In the genomic region with DNA sequence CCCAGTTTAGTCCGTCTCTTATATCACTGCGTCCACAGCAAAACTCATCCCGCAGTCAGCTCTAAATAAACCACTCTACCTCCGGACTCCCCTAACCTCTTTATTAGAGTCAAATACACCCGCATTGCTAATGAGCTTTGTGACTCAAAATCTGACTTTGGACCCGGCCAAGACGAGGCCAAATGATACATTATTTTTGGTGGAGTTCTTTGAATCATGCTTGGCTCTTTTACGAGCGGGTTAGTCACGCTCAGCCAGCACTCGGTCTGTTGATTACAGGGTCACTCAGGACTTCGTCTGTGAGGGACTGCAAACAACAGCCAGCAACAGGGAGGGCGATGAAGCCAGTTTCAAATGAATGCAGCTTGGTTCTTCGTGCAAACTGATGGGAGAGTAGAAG, we compare ENCODE assay signal across 17 mouse cellular contexts. TPM values are rescaled to one million over a fixed set of nuclear protein-coding genes. Genes with fewer than 3 reads are reported as not detected.
DNase-seq lines count a peak whose midpoint lies in the region; ATAC-seq lines count a peak whose summit lies in the region.
"Had no signal": no experiment of that assay in that cellular context is flagged by ENCODE, and none has a peak within 500 bp of the region (broad histone marks: within the 10 kb centered on the region; RNA-seq: fewer than 3 reads in every experiment).

No protein-coding gene starts in this region.

- no peak for ATAC-seq in heart, embryonic 12.5 days (ENCODE audit: insufficient number of reproducible peaks, low FRiP score)
- ATAC-seq in hindbrain, embryonic 16.5 days = no peak
- ATAC-seq: inflammation-experienced regulatory T-cells, adult 6 months had no signal

- WGBS in heart, embryonic 12.5 days = 84% methylated on average over 14 of the region's 14 CpGs
- WGBS in hindbrain, embryonic 16.5 days = 35% methylated on average over 14 of the region's 14 CpGs

- H3K27ac ChIP-seq in heart, embryonic 12.5 days (ENCODE audit: poor library complexity, severe bottlenecking) = no peak overlapping the region
- H3K27ac ChIP-seq in hindbrain, embryonic 16.5 days (ENCODE audit: low read depth, low read length) = no peak overlapping the region
- H3K27ac ChIP-seq: heart, embryonic 10.5 days; limb, embryonic 15.5 days; neural tube, embryonic 13.5 days had no signal

- peak; percentile 88 for DNase-seq in heart, adult 11 months
- DNase-seq in kidney, postnatal 10 days = peak; percentile 39
- no peak for DNase-seq in kidney, adult 8-10 months
- peak; percentile 13 for DNase-seq in adrenal gland, postnatal 25 days
- DNase-seq in thymus, postnatal 0 days (ENCODE audit: low spot score) = no peak
- DNase-seq in left cerebral cortex, adult 8-10 months (ENCODE audit: low spot score in 2 of 2) = no peak
- DNase-seq: cerebellum, adult 11-12 months; right cerebral cortex, adult 18-20 months had no signal

- no peak overlapping the region for H3K9ac ChIP-seq in heart, embryonic 12.5 days
- H3K9ac ChIP-seq in hindbrain, embryonic 16.5 days (ENCODE audit: low read depth, low read length) = no peak overlapping the region
- H3K9ac ChIP-seq: limb, embryonic 15.5 days; lung, embryonic 15.5 days; neural tube, embryonic 13.5 days had no signal

- H3K4me2 ChIP-seq in heart, embryonic 12.5 days = no peak overlapping the region
- H3K4me2 ChIP-seq in hindbrain, embryonic 16.5 days (ENCODE audit: low read length) = peak overlapping the region; percentile 12; the same call in 1 of the 2 replicates
- H3K4me2 ChIP-seq: limb, embryonic 15.5 days; lung, embryonic 15.5 days; neural tube, embryonic 13.5 days had no signal

- H3K27me3 ChIP-seq in heart, embryonic 12.5 days (replicated peaks) = no peaks in the 10 kb centered on the region
- H3K27me3 ChIP-seq in hindbrain, embryonic 16.5 days (replicated peaks; ENCODE audit: control insufficient read depth, insufficient read depth, low read length) = no peaks in the 10 kb centered on the region
- H3K27me3 ChIP-seq: limb, embryonic 15.5 days; lung, embryonic 15.5 days; neural tube, embryonic 13.5 days had no signal

- peaks cover 20% of the 10 kb centered on the region for H3K4me1 ChIP-seq in heart, embryonic 12.5 days (replicated peaks)
- no peaks in the 10 kb centered on the region for H3K4me1 ChIP-seq in hindbrain, embryonic 16.5 days (ENCODE audit: control insufficient read depth, insufficient read depth, low read depth, low read length)

- H3K9me3 ChIP-seq in heart, embryonic 12.5 days (replicated peaks) = no peaks in the 10 kb centered on the region
- H3K9me3 ChIP-seq in hindbrain, embryonic 16.5 days (ENCODE audit: control insufficient read depth, low read length) = no peaks in the 10 kb centered on the region
- H3K9me3 ChIP-seq: heart, embryonic 10.5 days; limb, embryonic 15.5 days; lung, embryonic 15.5 days; neural tube, embryonic 13.5 days had no signal

- H3K4me3 ChIP-seq in heart, embryonic 12.5 days = no peak overlapping the region
- H3K4me3 ChIP-seq in hindbrain, embryonic 16.5 days (ENCODE audit: low read length) = no peak overlapping the region
- H3K4me3 ChIP-seq: heart, embryonic 10.5 days; limb, embryonic 15.5 days; lung, embryonic 15.5 days; neural tube, embryonic 13.5 days had no signal

- no peaks in the 10 kb centered on the region for H3K36me3 ChIP-seq in heart, embryonic 12.5 days
- no peaks in the 10 kb centered on the region for H3K36me3 ChIP-seq in hindbrain, embryonic 16.5 days (ENCODE audit: control insufficient read depth, insufficient read depth, low read length)
- H3K36me3 ChIP-seq: heart, embryonic 10.5 days; limb, embryonic 15.5 days; lung, embryonic 15.5 days; neural tube, embryonic 13.5 days had no signal

RNA-seq across cellular contexts. Expression of a gene that starts 20.7 kb away (rescaled TPM):
- not detected in 2 replicates for polyA plus RNA-seq in heart, embryonic 12.5 days (2016; fragmentation: Nextera tagmentation; extraction: Ambion mirVana)
- total RNA-seq in adrenal gland, postnatal 25 days (2021) = not detected in 2 replicates
- not detected in 2 replicates for polyA plus RNA-seq in hindbrain, embryonic 16.5 days (2015; fragmentation: Nextera tagmentation; extraction: Ambion mirVana)
- polyA plus RNA-seq in thymus, postnatal 0 days (2015; fragmentation: Nextera tagmentation; extraction: Ambion mirVana) = 0.10 and 0.24 TPM in 2 replicates
- total RNA-seq in left cerebral cortex, adult 8-10 months (2022) = under 1 TPM in 1 of 4 experiments, not detected in 3; 0.28 TPM
- total RNA-seq: layer of hippocampus, postnatal 10 days; megakaryocyte, adult 5-6 weeks had no signal
- polyA plus RNA-seq: heart, embryonic 10.5 days; inflammation-experienced regulatory T-cells, adult 6 months; limb, embryonic 15.5 days; lung, embryonic 15.5 days; neural tube, embryonic 13.5 days had no signal

RNA-seq across cellular contexts. Expression of a gene that starts 59.0 kb away (rescaled TPM):
- 9.0 and 10.7 TPM in 2 replicates for polyA plus RNA-seq in heart, embryonic 12.5 days (2016; fragmentation: Nextera tagmentation; extraction: Ambion mirVana)
- total RNA-seq in adrenal gland, postnatal 25 days (2021) = 18.1 and 32.1 TPM in 2 replicates
- polyA plus RNA-seq in hindbrain, embryonic 16.5 days (2015; fragmentation: Nextera tagmentation; extraction: Ambion mirVana) = 110 and 120 TPM in 2 replicates
- 34.0 and 35.4 TPM in 2 replicates for polyA plus RNA-seq in thymus, postnatal 0 days (2015; fragmentation: Nextera tagmentation; extraction: Ambion mirVana)
- total RNA-seq in left cerebral cortex, adult 8-10 months (2022) = 100 to 1,000 TPM; 149 to 164 (median 160) TPM

RNA-seq across cellular contexts. Expression of a gene that starts 59.1 kb away (rescaled TPM):
- 14.8 and 16.0 TPM in 2 replicates for polyA plus RNA-seq in heart, embryonic 12.5 days (2016; fragmentation: Nextera tagmentation; extraction: Ambion mirVana)
- total RNA-seq in adrenal gland, postnatal 25 days (2021) = 16.4 and 23.9 TPM in 2 replicates
- polyA plus RNA-seq in hindbrain, embryonic 16.5 days (2015; fragmentation: Nextera tagmentation; extraction: Ambion mirVana) = 5.9 and 9.4 TPM in 2 replicates
- polyA plus RNA-seq in thymus, postnatal 0 days (2015; fragmentation: Nextera tagmentation; extraction: Ambion mirVana) = 22.8 and 25.0 TPM in 2 replicates
- 10 to 100 TPM; 48.6 to 60.9 (median 56.7) TPM for total RNA-seq in left cerebral cortex, adult 8-10 months (2022)

Comparison
In these comparisons a context has a peak if more than half of its experiments do, and no peak if none do; other contexts are left out.
1. DNase-seq: peak in heart, adult 11 months (single experiment), kidney, postnatal 10 days (single experiment) and adrenal gland, postnatal 25 days (single experiment); none in kidney, adult 8-10 months (0 of 2), thymus, postnatal 0 days (single experiment) and left cerebral cortex, adult 8-10 months (0 of 2).